ENCODE assay signal across 25 mouse cellular contexts in genomic region chr9:61819836-61820235, GRCm38 (mm10).
DNase-seq lines count a peak whose midpoint lies in the region; ATAC-seq lines count a peak whose summit lies in the region.
"Had no signal": no experiment of that assay in that cellular context is flagged by ENCODE, and none has a peak within 500 bp of the region (broad histone marks: within the 10 kb centered on the region; RNA-seq: fewer than 3 reads in every experiment).

No protein-coding gene starts in this region.

- ATAC-seq in lung, embryonic 16.5 days (ENCODE audit: low read depth): 0 out of 2 replicates have a peak, but pooled peaks have one; percentile 5
- ATAC-seq in activated CD4-positive, CD25-positive, alpha-beta regulatory T cell, adult 4 months: peak; percentile 36
- peak; percentile 31; the same call in 1 of the 2 replicates for ATAC-seq in monocyte, adult 5-6 weeks (replicated peaks; ENCODE audit: insufficient number of reproducible peaks, low FRiP score, low TSS enrichment, poor library complexity, severe bottlenecking)
- no peak for ATAC-seq in granulocyte monocyte progenitor cell, adult 5-6 weeks (replicated peaks; ENCODE audit: poor library complexity, severe bottlenecking)
- ATAC-seq: forebrain, embryonic 13.5 days; forebrain, embryonic 15.5 days; forebrain, postnatal 0 days; Patski had no signal

- H3K4me2 ChIP-seq in lung, embryonic 16.5 days (ENCODE audit: low read depth, low read length): no peak overlapping the region
- H3K4me2 ChIP-seq: embryonic facial prominence, embryonic 13.5 days; embryonic facial prominence, embryonic 15.5 days; forebrain, embryonic 13.5 days; forebrain, embryonic 15.5 days had no signal

- no peak overlapping the region for H3K27ac ChIP-seq in lung, embryonic 16.5 days (ENCODE audit: low read length)
- H3K27ac ChIP-seq: embryonic facial prominence, embryonic 13.5 days; embryonic facial prominence, embryonic 15.5 days; forebrain, embryonic 10.5 days; forebrain, embryonic 13.5 days; forebrain, embryonic 15.5 days had no signal

- no peaks in the 10 kb centered on the region for H3K36me3 ChIP-seq in lung, embryonic 16.5 days (ENCODE audit: control insufficient read depth, insufficient read depth, low read length)
- H3K36me3 ChIP-seq: embryonic facial prominence, embryonic 13.5 days; embryonic facial prominence, embryonic 15.5 days; forebrain, embryonic 10.5 days; forebrain, embryonic 15.5 days; G1E had no signal

- no peak overlapping the region for H3K4me3 ChIP-seq in lung, embryonic 16.5 days (ENCODE audit: low read length)
- H3K4me3 ChIP-seq: embryonic facial prominence, embryonic 13.5 days; embryonic facial prominence, embryonic 15.5 days; erythroblast, embryonic 14.5 days; forebrain, embryonic 10.5 days; forebrain, embryonic 13.5 days; forebrain, embryonic 15.5 days had no signal

- H3K9me3 ChIP-seq in lung, embryonic 16.5 days (ENCODE audit: control insufficient read depth, low read length): 0 out of 2 replicates have a peak, but pooled peaks cover 3% of the 10 kb centered on the region
- H3K9me3 ChIP-seq: embryonic facial prominence, embryonic 13.5 days; embryonic facial prominence, embryonic 15.5 days; forebrain, embryonic 10.5 days; forebrain, embryonic 13.5 days; forebrain, embryonic 15.5 days; G1E had no signal

- no peak overlapping the region for H3K9ac ChIP-seq in lung, embryonic 16.5 days (ENCODE audit: low read length)
- H3K9ac ChIP-seq: embryonic facial prominence, embryonic 13.5 days; embryonic facial prominence, embryonic 15.5 days; forebrain, embryonic 13.5 days; forebrain, embryonic 15.5 days; forebrain, postnatal 0 days had no signal

- no peaks in the 10 kb centered on the region for H3K27me3 ChIP-seq in lung, embryonic 16.5 days (ENCODE audit: control insufficient read depth, insufficient read depth, low read depth, low read length)
- H3K27me3 ChIP-seq: CH12.LX; embryonic facial prominence, embryonic 15.5 days; forebrain, embryonic 15.5 days had no signal

- no peak for DNase-seq in lung, adult 18-20 months
- no peak for DNase-seq in adrenal gland, adult 8-10 months
- DNase-seq: adrenal gland, adult 2 months; adrenal gland, postnatal 14 days; adrenal gland, postnatal 36 days; B cell, adult 2 months; cerebellum, adult 11-12 months; cerebellum, adult 2 months; cerebellum, adult 9-10 months; cerebellum, postnatal 10 days; cerebellum, postnatal 25 days; forebrain, postnatal 0 days had no signal

- 24% methylated on average over 1 of the region's 1 CpGs for WGBS in lung, embryonic 16.5 days

- H3K4me1 ChIP-seq in lung, embryonic 16.5 days (replicated peaks; ENCODE audit: control insufficient read depth, insufficient read depth, low read length): no peaks in the 10 kb centered on the region
- H3K4me1 ChIP-seq: forebrain, embryonic 15.5 days had no signal
